Mouse (Mus musculus) ES-Bruce4 (cell line): ENCODE results near the gene Olig1.

Source experiments
- CTCF ChIP-seq: IDR thresholded peaks from one replicate; pipeline ENCODE4 v1.8.1; 2011; ENCODE audit warnings: low read depth, low read length
- EP300 ChIP-seq: IDR thresholded peaks from 2 replicates; pipeline ENCODE4 v1.6.1; 2011; ENCODE audit warnings: low read depth, low read length; ENCODE audit not compliant: insufficient read depth

DNA sequence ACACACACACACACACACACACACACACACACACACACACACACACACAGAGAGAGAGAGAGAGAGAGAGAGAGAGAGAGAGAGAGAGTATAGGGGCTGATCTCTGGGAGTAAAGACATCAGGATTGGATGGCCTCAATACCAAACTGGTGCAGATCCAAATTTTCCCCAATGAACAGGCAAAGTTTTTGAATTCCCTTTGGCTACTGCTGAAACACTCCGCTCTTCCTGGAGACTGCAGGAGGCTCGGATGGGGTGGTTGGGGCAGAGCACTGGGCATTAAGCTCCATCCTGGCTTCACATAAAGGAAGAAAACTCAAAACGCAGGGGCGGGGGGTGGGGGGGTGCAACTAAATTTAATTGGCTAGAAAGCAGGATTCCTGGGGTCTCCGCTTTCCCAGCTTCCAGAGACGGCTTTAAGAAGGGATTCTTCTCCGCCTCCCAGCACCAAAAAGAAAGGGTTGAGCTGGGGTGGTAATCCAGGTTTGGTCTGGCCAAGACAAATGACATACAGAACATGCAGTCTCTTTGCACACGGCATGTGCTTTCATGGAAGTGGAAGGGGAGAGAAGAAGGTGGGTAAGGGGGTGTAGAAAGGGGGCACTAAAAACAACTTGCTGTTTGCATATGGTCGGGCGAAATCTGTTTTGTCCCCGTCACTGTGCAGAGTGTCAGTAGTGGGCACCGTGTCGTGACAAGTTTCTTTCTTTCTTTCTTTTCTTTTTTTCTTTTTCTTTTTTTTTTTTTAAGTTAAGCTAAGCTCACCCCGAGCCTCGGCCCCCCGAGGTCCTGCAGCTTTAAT, 31.3 kb downstream of the Olig1 start:
- TF ChIP-seq CTCF = no peak
- TF ChIP-seq EP300 = no peak
